ENCODE assay signal across 22 mouse cellular contexts in the genomic region with DNA sequence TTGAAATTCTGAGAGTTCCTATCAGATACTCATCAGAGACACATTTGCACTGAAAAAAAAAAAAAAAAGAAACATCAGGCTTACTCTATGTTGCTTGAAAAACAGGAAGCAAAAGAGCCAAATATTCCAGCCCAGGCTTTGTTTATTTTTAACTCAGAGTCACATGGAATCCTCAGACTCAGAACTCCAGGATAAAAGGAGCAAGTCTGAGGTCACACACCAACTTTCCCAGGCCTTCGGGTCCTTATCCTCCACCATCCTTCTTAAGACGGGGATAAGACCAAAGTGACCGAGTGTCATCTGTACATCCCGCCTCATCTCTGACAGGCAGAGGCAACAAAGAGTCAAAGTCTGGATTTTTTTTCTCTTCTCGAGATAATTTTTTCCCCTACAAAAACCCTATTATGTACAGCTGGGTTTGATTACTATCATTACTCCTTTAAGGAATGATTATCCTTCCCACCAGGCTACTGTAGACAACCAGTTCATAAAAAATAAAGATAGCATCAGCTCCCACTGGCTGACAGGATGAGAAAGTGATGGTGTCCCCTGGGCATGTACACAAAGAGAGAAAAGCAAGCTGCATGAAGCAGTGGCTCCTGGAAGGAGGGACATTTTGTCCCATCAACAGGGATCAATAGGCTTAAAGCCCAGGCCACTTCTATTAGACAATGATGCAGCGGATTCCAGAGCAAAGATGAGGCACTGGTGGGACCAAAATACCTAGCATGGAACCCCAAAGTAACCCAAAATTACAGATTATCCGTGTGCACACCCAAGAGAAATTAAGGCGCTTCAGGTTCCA. TPM values are rescaled to one million over a fixed set of nuclear protein-coding genes. Genes with fewer than 3 reads are reported as not detected.
DNase-seq lines count a peak whose midpoint lies in the region; ATAC-seq and TF ChIP-seq lines count a peak whose summit lies in the region.
"Had no signal": no experiment of that assay in that cellular context is flagged by ENCODE, and none has a peak within 500 bp of the region (broad histone marks: within the 10 kb centered on the region; RNA-seq: fewer than 3 reads in every experiment).

No protein-coding gene starts in this region.

- no peak for TF ChIP-seq CTCF in kidney, adult 2 months (conservative IDR thresholded peaks at IDR 0.05; ENCODE audit: insufficient read depth, insufficient read length, low read depth, low read length)
- no peak for TF ChIP-seq CTCF in lung, adult 2 months (IDR thresholded peaks at IDR 0.05; ENCODE audit: insufficient read depth, low read length)

- TF ChIP-seq POLR2A in kidney, adult 2 months (IDR thresholded peaks at IDR 0.05; ENCODE audit: low read depth, low read length) = no peak
- no peak for TF ChIP-seq POLR2A in lung, adult 2 months (IDR thresholded peaks at IDR 0.05; ENCODE audit: borderline replicate concordance, extremely low read depth, low read depth, low read length)

- no peak overlapping the region for H3K4me3 ChIP-seq in heart, embryonic 12.5 days
- H3K4me3 ChIP-seq in kidney, adult 2 months (ENCODE audit: insufficient read depth, low read depth, low read length) = no peak overlapping the region
- no peak overlapping the region for H3K4me3 ChIP-seq in lung, embryonic 15.5 days
- no peak overlapping the region for H3K4me3 ChIP-seq in lung, adult 2 months (replicated peaks; ENCODE audit: extremely low read depth, low read depth, low read length)
- H3K4me3 ChIP-seq: forebrain, embryonic 13.5 days; layer of hippocampus, adult 2 months; limb, embryonic 13.5 days; liver, embryonic 15.5 days; myocyte had no signal

- ATAC-seq in heart, embryonic 12.5 days (ENCODE audit: insufficient number of reproducible peaks, low FRiP score) = no peak
- peak; percentile 83; the same call in 1 of the 2 replicates for ATAC-seq in lung, embryonic 15.5 days (ENCODE audit: borderline replicate concordance, extremely low read depth, low FRiP score, low TSS enrichment)
- ATAC-seq: CD4-positive, CD25-positive, alpha-beta regulatory T cell, adult 4 months; forebrain, embryonic 13.5 days; hindbrain, postnatal 0 days; Patski had no signal

- 42% methylated on average over 8 of the region's 8 CpGs for WGBS in heart, embryonic 12.5 days
- WGBS in kidney, adult 2 months = 71% methylated on average over 8 of the region's 8 CpGs
- 42% methylated on average over 8 of the region's 8 CpGs for WGBS in lung, embryonic 15.5 days
- WGBS in lung, adult 2 months = 54% methylated on average over 8 of the region's 8 CpGs

- no peak overlapping the region for H3K4me2 ChIP-seq in heart, embryonic 12.5 days
- no peak overlapping the region for H3K4me2 ChIP-seq in lung, embryonic 15.5 days
- H3K4me2 ChIP-seq: forebrain, embryonic 13.5 days; limb, embryonic 13.5 days; liver, embryonic 15.5 days had no signal

- no peak overlapping the region for H3K9ac ChIP-seq in heart, embryonic 12.5 days
- H3K9ac ChIP-seq in lung, embryonic 15.5 days = no peak overlapping the region
- H3K9ac ChIP-seq: forebrain, embryonic 13.5 days; limb, embryonic 13.5 days; liver, embryonic 15.5 days had no signal

- no peaks in the 10 kb centered on the region for H3K27me3 ChIP-seq in heart, embryonic 12.5 days (replicated peaks)
- H3K27me3 ChIP-seq in kidney, adult 2 months (replicated peaks; ENCODE audit: control insufficient read depth, insufficient read depth, low read length) = no peaks in the 10 kb centered on the region
- H3K27me3 ChIP-seq in lung, embryonic 15.5 days = no peaks in the 10 kb centered on the region
- H3K27me3 ChIP-seq: forebrain, embryonic 13.5 days; liver, embryonic 15.5 days; Patski had no signal

- H3K4me1 ChIP-seq in heart, embryonic 12.5 days (replicated peaks) = peaks cover 13% of the 10 kb centered on the region; the same call in 1 of the 2 replicates
- H3K4me1 ChIP-seq in kidney, adult 2 months (ENCODE audit: control insufficient read depth, insufficient read depth, low read length) = no peaks in the 10 kb centered on the region; the same call in 1 of the 2 replicates
- peaks cover 11% of the 10 kb centered on the region; the same call in 1 of the 2 replicates for H3K4me1 ChIP-seq in lung, embryonic 15.5 days
- H3K4me1 ChIP-seq in lung, adult 2 months (ENCODE audit: control insufficient read depth, insufficient read depth, low read length) = peaks cover 9% of the 10 kb centered on the region
- H3K4me1 ChIP-seq: forebrain, embryonic 13.5 days; liver, embryonic 15.5 days had no signal

- H3K36me3 ChIP-seq in heart, embryonic 12.5 days = no peaks in the 10 kb centered on the region
- H3K36me3 ChIP-seq in kidney, adult 2 months (ENCODE audit: control insufficient read depth, insufficient read depth, low read length) = no peaks in the 10 kb centered on the region
- H3K36me3 ChIP-seq in lung, embryonic 15.5 days = no peaks in the 10 kb centered on the region
- H3K36me3 ChIP-seq: limb, embryonic 13.5 days; liver, embryonic 15.5 days had no signal

- no peaks in the 10 kb centered on the region for H3K9me3 ChIP-seq in heart, embryonic 12.5 days (replicated peaks)
- H3K9me3 ChIP-seq in lung, embryonic 15.5 days = no peaks in the 10 kb centered on the region
- H3K9me3 ChIP-seq: forebrain, embryonic 13.5 days; limb, embryonic 13.5 days; liver, embryonic 15.5 days had no signal

- no peak overlapping the region for H3K27ac ChIP-seq in heart, embryonic 12.5 days (ENCODE audit: poor library complexity, severe bottlenecking)
- H3K27ac ChIP-seq in kidney, adult 2 months (ENCODE audit: insufficient read depth, low read depth, low read length) = peak overlapping the region; percentile 69
- H3K27ac ChIP-seq in lung, embryonic 15.5 days = peak overlapping the region; percentile 39
- H3K27ac ChIP-seq: forebrain, embryonic 13.5 days; hindbrain, postnatal 0 days; layer of hippocampus, adult 2 months; limb, embryonic 13.5 days; liver, embryonic 15.5 days had no signal

- peak; percentile 93 for DNase-seq in heart, adult 11 months
- DNase-seq in kidney, adult 2 months = peak; percentile 69
- no peak for DNase-seq in kidney, adult 8-10 months
- no peak for DNase-seq in lung, adult 2 months
- DNase-seq in lung, postnatal 36 days = peak; percentile 59
- DNase-seq: adrenal gland, postnatal 10 days; cerebellum, adult 9-11 months; gastrocnemius, postnatal 25 days; kidney, adult 18-20 months; layer of hippocampus, postnatal 36 days; midbrain, embryonic 14.5 days; thymus, postnatal 25 days had no signal

RNA-seq across cellular contexts. Expression of gene Prkg1, which starts 21.4 kb away (rescaled TPM):
- polyA plus RNA-seq in heart, embryonic 12.5 days (2016; fragmentation: Nextera tagmentation; extraction: Ambion mirVana) = 10.7 and 11.5 TPM in 2 replicates
- 1.6 and 1.7 TPM in 2 replicates for polyA plus RNA-seq in kidney, adult 2 months (2012; rRNA removed)
- polyA plus RNA-seq in lung, embryonic 15.5 days (2015; fragmentation: Nextera tagmentation; extraction: Ambion mirVana) = 5.7 and 6.5 TPM in 2 replicates
- polyA plus RNA-seq in lung, adult 2 months (2012; rRNA removed) = 4.1 and 6.0 TPM in 2 replicates
- polyA plus RNA-seq: Patski had no signal

Comparison
In these comparisons a context has a peak if more than half of its experiments do, and no peak if none do; other contexts are left out.
1. DNase-seq: peak in heart, adult 11 months (single experiment), kidney, adult 2 months (single experiment) and lung, postnatal 36 days (single experiment); none in kidney, adult 8-10 months (0 of 2) and lung, adult 2 months (single experiment).